Mouse (Mus musculus): ENCODE results near the gene Cbfa2t3. TPM values are rescaled to one million over a fixed set of nuclear protein-coding genes. Genes with fewer than 3 reads are reported as not detected.

Gene Cbfa2t3
- polyA plus RNA-seq, 1 experiment from 2014 or later = 4.8 TPM

GRCm38 (mm10) chr8:122736623-122737022, 37.7 kb upstream of the Cbfa2t3 start:
- Histone ChIP-seq H3K9me3 (replicated peaks; ENCODE audit: control insufficient read depth, low read length) (no peaks in the 10 kb centered on the region), H3K4me1 (ENCODE audit: control insufficient read depth, insufficient read depth, low read length) (peaks cover 17% of the 10 kb centered on the region), H3K27me3 (ENCODE audit: control insufficient read depth, insufficient read depth, low read length) (peaks cover 19% of the 10 kb centered on the region), H3K36me3 (ENCODE audit: control insufficient read depth, insufficient read depth) (no peaks in the 10 kb centered on the region), H3K9ac (ENCODE audit: low read length) (no peak overlapping the region), H3K27ac (ENCODE audit: low read length) (0 out of 2 replicates have a peak overlapping the region, but pooled peaks have one; percentile 3), H3K4me3 (ENCODE audit: low read length) (peak overlapping the region; percentile 15), H3K4me2 (ENCODE audit: low read depth, low read length) (peak overlapping the region; percentile 37; the same call in 1 of the 2 replicates)
- WGBS = 77% methylated on average over 11 of the region's 11 CpGs
- ATAC-seq (replicated peaks; ENCODE audit: extremely low read depth, insufficient read depth, low FRiP score) = no peak

- WGBS = 15% methylated on average over 19 of the region's 19 CpGs
- H3K27ac ChIP-seq (ENCODE audit: low read length) = peak overlapping the region; percentile 36
These were observed 36.9 kb upstream of the Cbfa2t3 start for GRCm38 (mm10) chr8:122735542-122736473.

GRCm38 (mm10) chr8:122735110-122735509, 36.2 kb upstream of the Cbfa2t3 start:
- Histone ChIP-seq H3K4me3 (ENCODE audit: low read length) (no peak overlapping the region), H3K9me3 (replicated peaks; ENCODE audit: control insufficient read depth, low read length) (no peaks in the 10 kb centered on the region), H3K36me3 (ENCODE audit: control insufficient read depth, insufficient read depth) (no peaks in the 10 kb centered on the region), H3K27me3 (ENCODE audit: control insufficient read depth, insufficient read depth, low read length) (peaks cover 9% of the 10 kb centered on the region), H3K4me1 (ENCODE audit: control insufficient read depth, insufficient read depth, low read length) (peaks cover 17% of the 10 kb centered on the region), H3K4me2 (ENCODE audit: low read depth, low read length) (no peak overlapping the region; the same call in 1 of the 2 replicates), H3K27ac (ENCODE audit: low read length) (peak overlapping the region; percentile 36; the same call in 1 of the 2 replicates), H3K9ac (ENCODE audit: low read length) (no peak overlapping the region)
- no peak for ATAC-seq (replicated peaks; ENCODE audit: extremely low read depth, insufficient read depth, low FRiP score)
- 59% methylated on average over 3 of the region's 3 CpGs for WGBS

More at GRCm38 (mm10) chr8:122735542-122736473, 36.9 kb upstream of the Cbfa2t3 start:
- peak; percentile 88 for ATAC-seq (replicated peaks; ENCODE audit: extremely low read depth, insufficient read depth, low FRiP score)
- H3K9ac ChIP-seq (ENCODE audit: low read length) = no peak overlapping the region
- peak overlapping the region; percentile 15 for H3K4me3 ChIP-seq (ENCODE audit: low read length)
- H3K36me3 ChIP-seq (ENCODE audit: control insufficient read depth, insufficient read depth) = no peaks in the 10 kb centered on the region
- peaks cover 17% of the 10 kb centered on the region for H3K4me1 ChIP-seq (ENCODE audit: control insufficient read depth, insufficient read depth, low read length)
- H3K27me3 ChIP-seq (ENCODE audit: control insufficient read depth, insufficient read depth, low read length) = peaks cover 13% of the 10 kb centered on the region
- H3K9me3 ChIP-seq (replicated peaks; ENCODE audit: control insufficient read depth, low read length) = no peaks in the 10 kb centered on the region
- peak overlapping the region; percentile 37 for H3K4me2 ChIP-seq (ENCODE audit: low read depth, low read length)

DNA sequence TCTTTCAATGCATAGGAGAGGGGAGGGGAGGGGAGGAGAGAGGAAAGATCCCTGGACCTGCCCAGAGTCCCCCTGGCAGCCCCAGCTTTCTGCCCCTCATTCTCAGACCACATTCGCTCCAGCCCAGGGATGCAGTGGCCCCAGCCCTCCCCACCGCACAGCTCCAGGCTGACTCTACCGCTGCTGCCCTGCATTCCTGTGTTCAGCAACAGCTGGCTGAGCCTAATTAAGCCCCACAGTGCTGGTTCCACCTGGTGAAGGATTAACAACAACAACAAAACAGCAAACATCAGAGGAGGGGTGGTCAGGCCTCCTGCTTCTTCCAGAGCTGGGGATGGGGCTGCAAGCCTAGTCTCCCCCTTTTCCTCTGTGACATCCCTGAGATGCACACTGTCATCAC, 29.7 kb upstream of the Cbfa2t3 start:
- peaks cover 9% of the 10 kb centered on the region; the same call in 1 of the 2 replicates for H3K27me3 ChIP-seq (ENCODE audit: control insufficient read depth, insufficient read depth, low read length)
- no peak for ATAC-seq (replicated peaks; ENCODE audit: extremely low read depth, insufficient read depth, low FRiP score)
- no peak overlapping the region for H3K4me2 ChIP-seq (ENCODE audit: low read depth, low read length)
- peaks cover 2% of the 10 kb centered on the region; the same call in 1 of the 2 replicates for H3K4me1 ChIP-seq (ENCODE audit: control insufficient read depth, insufficient read depth, low read length)
- H3K4me3 ChIP-seq (ENCODE audit: low read length) = no peak overlapping the region
- no peaks in the 10 kb centered on the region for H3K9me3 ChIP-seq (replicated peaks; ENCODE audit: control insufficient read depth, low read length)
- 38% methylated on average over 3 of the region's 3 CpGs for WGBS
- no peak overlapping the region for H3K27ac ChIP-seq (ENCODE audit: low read length)
- H3K36me3 ChIP-seq (ENCODE audit: control insufficient read depth, insufficient read depth) = no peaks in the 10 kb centered on the region
- H3K9ac ChIP-seq (ENCODE audit: low read length) = no peak overlapping the region

GRCm38 (mm10) chr8:122727412-122727811, 28.5 kb upstream of the Cbfa2t3 start:
- no peaks in the 10 kb centered on the region for H3K36me3 ChIP-seq (ENCODE audit: control insufficient read depth, insufficient read depth)
- ATAC-seq (replicated peaks; ENCODE audit: extremely low read depth, insufficient read depth, low FRiP score) = 0 out of 2 replicates have a peak, but pooled peaks have one; percentile 17

DNA sequence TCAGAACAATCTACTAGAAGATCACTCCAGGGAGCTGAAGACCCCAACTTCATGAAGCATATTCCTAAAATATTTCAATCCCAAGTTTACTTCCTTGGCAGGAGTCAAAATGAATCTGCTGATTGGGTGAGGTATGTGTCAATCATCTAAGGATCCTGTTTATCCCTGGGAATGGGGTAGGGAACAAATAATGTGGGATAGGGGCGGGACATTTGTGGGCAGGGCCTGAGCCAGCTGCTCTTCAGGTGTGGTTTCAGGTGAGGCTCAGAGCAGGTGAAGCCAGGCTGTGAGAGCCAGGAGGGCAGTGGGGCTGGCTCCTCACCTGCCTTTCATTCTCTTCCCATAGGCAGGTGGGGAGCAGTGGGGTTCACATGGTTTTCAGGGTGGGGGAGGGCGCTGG, 27.9 kb upstream of the Cbfa2t3 start:
- ATAC-seq (replicated peaks; ENCODE audit: extremely low read depth, insufficient read depth, low FRiP score) = no peak
- Histone ChIP-seq H3K9me3 (replicated peaks; ENCODE audit: control insufficient read depth, low read length) (no peaks in the 10 kb centered on the region), H3K4me1 (ENCODE audit: control insufficient read depth, insufficient read depth, low read length) (peaks cover 2% of the 10 kb centered on the region), H3K27me3 (ENCODE audit: control insufficient read depth, insufficient read depth, low read length) (peaks cover 10% of the 10 kb centered on the region; the same call in 1 of the 2 replicates), H3K9ac (ENCODE audit: low read length) (no peak overlapping the region), H3K27ac (ENCODE audit: low read length) (no peak overlapping the region), H3K36me3 (ENCODE audit: control insufficient read depth, insufficient read depth) (no peaks in the 10 kb centered on the region), H3K4me2 (ENCODE audit: low read depth, low read length) (no peak overlapping the region), H3K4me3 (ENCODE audit: low read length) (no peak overlapping the region)
- WGBS = 50% methylated on average over 2 of the region's 2 CpGs

More at GRCm38 (mm10) chr8:122727412-122727811, 28.5 kb upstream of the Cbfa2t3 start:
- no peak overlapping the region for H3K27ac ChIP-seq (ENCODE audit: low read length)
- peaks cover 2% of the 10 kb centered on the region; the same call in 1 of the 2 replicates for H3K4me1 ChIP-seq (ENCODE audit: control insufficient read depth, insufficient read depth, low read length)
- no peak overlapping the region for H3K4me2 ChIP-seq (ENCODE audit: low read depth, low read length)
- WGBS = 65% methylated on average over 5 of the region's 5 CpGs
- no peaks in the 10 kb centered on the region for H3K9me3 ChIP-seq (replicated peaks; ENCODE audit: control insufficient read depth, low read length)
- peaks cover 10% of the 10 kb centered on the region; the same call in 1 of the 2 replicates for H3K27me3 ChIP-seq (ENCODE audit: control insufficient read depth, insufficient read depth, low read length)
- no peak overlapping the region for H3K4me3 ChIP-seq (ENCODE audit: low read length)
- no peak overlapping the region for H3K9ac ChIP-seq (ENCODE audit: low read length)

- H3K27me3 ChIP-seq (ENCODE audit: control insufficient read depth, insufficient read depth, low read length) = peaks cover 12% of the 10 kb centered on the region; the same call in 1 of the 2 replicates
- H3K4me2 ChIP-seq (ENCODE audit: low read depth, low read length) = no peak overlapping the region
- 91% methylated on average over 6 of the region's 6 CpGs for WGBS
- H3K36me3 ChIP-seq (ENCODE audit: control insufficient read depth, insufficient read depth) = no peaks in the 10 kb centered on the region
- H3K9ac ChIP-seq (ENCODE audit: low read length) = no peak overlapping the region
- H3K4me3 ChIP-seq (ENCODE audit: low read length) = no peak overlapping the region
- H3K4me1 ChIP-seq (ENCODE audit: control insufficient read depth, insufficient read depth, low read length) = peaks cover 13% of the 10 kb centered on the region
- H3K9me3 ChIP-seq (replicated peaks; ENCODE audit: control insufficient read depth, low read length) = no peaks in the 10 kb centered on the region
- ATAC-seq (replicated peaks; ENCODE audit: extremely low read depth, insufficient read depth, low FRiP score) = no peak
- no peak overlapping the region for H3K27ac ChIP-seq (ENCODE audit: low read length)
These were observed 26.3 kb upstream of the Cbfa2t3 start for GRCm38 (mm10) chr8:122725187-122725586.

DNA sequence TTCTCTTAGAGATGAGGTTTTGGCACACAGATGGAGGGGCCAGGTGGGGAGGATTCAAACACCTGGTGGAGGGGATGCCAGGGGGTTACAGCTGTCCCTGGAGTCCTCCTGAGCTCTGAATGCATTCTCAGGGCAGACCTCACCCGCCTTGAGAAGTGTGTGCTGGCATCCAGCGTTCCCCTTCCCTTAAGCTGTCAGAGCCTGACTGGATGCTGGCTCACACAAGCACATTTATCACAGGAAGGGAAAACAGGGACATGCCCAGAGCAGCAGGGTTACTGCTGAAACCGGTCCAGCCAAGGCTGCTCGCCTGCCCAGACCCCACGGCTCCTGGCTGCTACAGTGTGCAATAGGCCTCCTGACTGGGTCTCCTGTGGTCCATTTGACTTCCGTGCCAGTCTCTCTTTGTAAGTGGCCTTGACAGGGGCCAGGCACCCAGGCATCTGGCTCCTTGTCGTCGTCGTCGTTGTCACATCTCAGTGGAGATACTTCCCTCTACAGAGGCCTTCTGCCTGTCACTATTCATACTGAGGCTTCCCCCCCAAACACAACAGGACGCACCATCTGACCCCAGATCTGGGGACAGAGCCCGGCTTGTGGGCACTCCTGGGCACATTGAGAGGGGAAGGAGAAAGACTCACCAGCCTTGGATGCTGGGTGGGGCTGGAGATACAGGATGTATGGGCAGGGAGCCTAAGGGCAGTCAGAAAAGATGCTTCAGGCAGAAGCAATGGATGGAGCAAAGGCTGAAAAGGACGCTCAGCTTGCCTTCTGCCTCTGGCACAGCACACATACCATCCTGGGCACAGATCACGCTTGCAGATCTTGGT, 22.1 kb upstream of the Cbfa2t3 start:
- no peaks in the 10 kb centered on the region for H3K36me3 ChIP-seq (ENCODE audit: control insufficient read depth, insufficient read depth)
- H3K9ac ChIP-seq (ENCODE audit: low read length) = no peak overlapping the region; the same call in 1 of the 2 replicates
- H3K4me1 ChIP-seq (ENCODE audit: control insufficient read depth, insufficient read depth, low read length) = peaks cover 20% of the 10 kb centered on the region
- H3K4me2 ChIP-seq (ENCODE audit: low read depth, low read length) = peak overlapping the region; percentile 60
- no peaks in the 10 kb centered on the region for H3K9me3 ChIP-seq (replicated peaks; ENCODE audit: control insufficient read depth, low read length)
- peak; percentile 37 for ATAC-seq (replicated peaks; ENCODE audit: extremely low read depth, insufficient read depth, low FRiP score)
- H3K27ac ChIP-seq (ENCODE audit: low read length) = peak overlapping the region; percentile 52
- WGBS = 25% methylated on average over 14 of the region's 14 CpGs
- peaks cover 15% of the 10 kb centered on the region for H3K27me3 ChIP-seq (ENCODE audit: control insufficient read depth, insufficient read depth, low read length)
- 0 out of 2 replicates have a peak overlapping the region, but pooled peaks have one; percentile 27 for H3K4me3 ChIP-seq (ENCODE audit: low read length)
